Mouse (Mus musculus): ENCODE results near the gene Rasl11b.

- no peak for TF ChIP-seq CTCF (IDR thresholded peaks at IDR 0.05; ENCODE audit: extremely low read depth, insufficient read length, insufficient replicate concordance, low read depth, low read length)
- no peak for TF ChIP-seq POLR2A (IDR thresholded peaks at IDR 0.05; ENCODE audit: low read depth, low read length)
Measured at GRCm38 (mm10) chr5:74201570-74202357, 6.7 kb downstream of the Rasl11b start.

Measured in small intestine, adult 2 months (tissue).